Mouse (Mus musculus) CD8-positive naive resting alpha-beta T cell, adult 2 months (primary cell): ENCODE data around the gene Epb41.

Experiments
- DNase-seq, 2 experiments: peaks; one replicate each; pipeline ENCODE4 v3.0.0; 2022; ENCODE audit warnings: low read depth in 2 of 2, low spot score in 2 of 2

The Epb41 gene

DNA sequence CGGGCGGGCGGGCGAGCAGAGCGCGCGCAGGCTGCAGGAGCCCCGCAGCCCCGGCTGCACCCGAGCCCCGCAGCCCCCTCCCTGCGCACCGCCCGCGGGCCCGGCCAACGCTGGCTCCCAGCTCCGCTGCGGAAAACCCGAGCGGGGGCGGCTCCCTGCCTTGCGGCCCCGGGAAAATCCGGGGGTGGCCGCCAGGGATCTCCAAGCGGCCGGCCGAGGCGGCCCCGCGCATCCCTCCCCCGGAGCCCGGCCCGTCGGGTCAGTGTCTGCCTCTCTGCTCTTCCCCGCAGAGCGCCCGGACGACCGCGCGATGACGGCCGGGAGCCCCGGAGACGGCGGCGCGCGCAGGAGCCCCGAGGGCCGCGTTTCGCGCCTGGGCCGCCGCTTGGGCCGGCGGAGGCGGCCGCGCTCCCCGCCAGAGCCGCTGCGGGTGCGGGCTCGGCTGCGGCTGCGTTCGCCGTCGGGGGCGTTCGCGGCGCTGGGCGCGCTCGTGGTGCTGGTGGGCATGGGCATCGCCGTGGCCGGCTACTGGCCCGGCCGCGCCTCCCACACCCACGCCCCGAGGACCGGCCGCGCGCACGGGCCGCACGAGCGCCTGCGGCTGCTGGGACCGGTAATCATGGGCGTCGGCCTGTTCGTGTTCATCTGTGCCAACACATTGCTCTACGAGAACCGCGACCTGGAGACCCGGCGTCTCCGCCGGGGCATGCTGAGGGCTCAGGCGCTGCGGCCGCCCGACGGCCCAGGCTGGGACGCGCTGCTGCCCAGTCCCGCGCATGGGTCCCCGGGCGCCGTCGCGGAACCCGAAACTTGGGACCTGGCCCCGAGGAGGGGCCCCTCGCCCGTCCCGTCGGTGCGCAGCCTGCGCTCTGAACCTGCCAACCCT, 153.4 kb downstream of the Epb41 start, which contains the start of gene Tmem200b:
Gene Tmem200b, plus strand, starts transcription at position 311 of the 886 bp plus-strand sequence.
- DNase-seq: no peak

- DNase-seq: no peak
These were observed 154.3 kb downstream of the Epb41 start for GRCm38 (mm10) chr4:131920595-131921351.

GRCm38 (mm10) chr4:131920141-131920594, 155.0 kb downstream of the Epb41 start:
- no peak for DNase-seq

DNA sequence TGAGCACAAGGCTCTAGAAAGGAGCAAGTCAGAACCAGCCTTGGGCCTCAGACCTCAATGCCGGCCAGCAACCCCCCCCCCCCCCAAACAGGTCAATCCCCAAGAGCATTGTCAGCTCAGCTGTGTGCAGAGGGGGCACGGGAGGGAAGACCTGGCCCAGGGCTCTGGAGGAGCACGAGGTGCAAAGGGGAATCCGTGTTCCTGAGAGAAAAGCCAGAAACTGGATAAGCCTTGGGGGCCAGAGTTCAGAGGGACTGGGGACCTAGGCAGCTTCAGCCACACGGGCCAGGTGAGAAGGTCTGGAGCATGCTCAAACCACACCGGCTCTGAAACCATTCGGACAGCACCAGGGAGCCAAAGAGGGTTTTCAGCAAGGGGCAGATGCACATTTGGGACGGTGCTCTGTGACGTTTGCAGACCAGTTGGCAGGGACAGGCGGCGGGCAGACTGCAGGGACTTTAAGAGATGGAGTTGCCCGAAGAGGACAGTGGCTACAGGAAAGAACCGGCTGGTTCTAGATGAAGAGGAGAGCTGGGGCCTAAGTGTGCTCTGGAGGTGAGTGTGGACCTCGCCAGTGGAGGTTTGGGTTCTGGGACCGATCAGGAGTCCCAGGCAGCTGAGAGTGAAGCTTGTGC, 155.5 kb downstream of the Epb41 start:
- DNase-seq: no peak

- no peak for DNase-seq
These were observed 156.2 kb downstream of the Epb41 start for GRCm38 (mm10) chr4:131918711-131919500.

GRCm38 (mm10) chr4:131918026-131918533, 157.0 kb downstream of the Epb41 start:
- DNase-seq: no peak

GRCm38 (mm10) chr4:131917010-131917555, 158.0 kb downstream of the Epb41 start:
- no peak for DNase-seq

DNA sequence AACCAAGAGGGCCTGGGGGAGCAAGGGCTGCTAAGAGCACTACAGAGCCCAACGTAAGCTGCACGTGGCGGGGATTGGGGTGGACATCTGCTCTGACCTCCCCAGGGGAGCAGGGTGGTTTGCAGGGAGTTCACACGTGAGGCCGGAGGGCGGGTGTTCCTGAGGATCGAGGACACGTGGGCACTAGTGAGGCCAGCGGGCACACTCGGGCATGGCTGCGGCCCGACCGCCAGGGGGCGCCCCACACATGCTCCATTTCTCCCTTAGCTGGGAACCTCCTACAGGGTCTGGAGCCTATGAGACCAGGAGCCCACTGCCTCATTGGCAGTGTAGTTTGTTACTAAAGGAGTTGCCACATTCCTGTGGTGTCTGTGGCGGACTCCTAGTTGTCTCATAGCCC, 158.7 kb downstream of the Epb41 start:
- peak; percentile 68 to 69 for DNase-seq

GRCm38 (mm10) chr4:131915821-131916328, 159.2 kb downstream of the Epb41 start:
- no peak for DNase-seq

- no peak for DNase-seq
These were observed 160.1 kb downstream of the Epb41 start for GRCm38 (mm10) chr4:131914891-131915469.

DNA sequence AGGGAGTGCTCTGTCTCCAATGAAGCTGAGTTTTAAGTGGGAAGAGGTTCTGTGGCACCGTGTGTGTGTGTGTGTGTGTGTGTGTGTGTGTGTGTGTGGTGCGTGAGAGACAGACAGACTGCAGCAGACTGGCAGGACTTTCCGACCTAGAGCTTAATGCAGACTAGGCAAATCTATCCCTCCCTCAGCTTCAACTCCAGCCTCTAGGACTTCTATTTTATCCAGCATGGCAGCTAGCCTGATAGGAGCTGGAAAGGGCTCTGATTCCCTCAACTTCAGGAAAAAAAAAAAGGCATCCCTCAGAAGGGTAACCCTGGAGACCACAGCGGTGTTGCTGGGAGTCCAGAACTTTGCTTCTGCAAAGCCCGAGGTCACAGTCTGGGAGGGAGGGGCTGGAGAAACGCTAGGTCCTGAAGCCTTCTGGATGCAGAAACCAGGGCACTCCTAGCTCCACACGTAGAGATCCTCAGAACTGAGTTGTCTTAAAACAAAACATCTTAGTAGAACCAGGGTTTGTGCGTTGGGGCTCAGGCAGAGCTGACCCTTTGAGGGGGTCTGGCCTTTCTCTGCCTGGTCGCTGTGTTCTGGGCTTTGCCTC, 161.0 kb downstream of the Epb41 start:
- no peak for DNase-seq

- no peak for DNase-seq
These were observed 161.6 kb downstream of the Epb41 start for GRCm38 (mm10) chr4:131913526-131913925.

DNA sequence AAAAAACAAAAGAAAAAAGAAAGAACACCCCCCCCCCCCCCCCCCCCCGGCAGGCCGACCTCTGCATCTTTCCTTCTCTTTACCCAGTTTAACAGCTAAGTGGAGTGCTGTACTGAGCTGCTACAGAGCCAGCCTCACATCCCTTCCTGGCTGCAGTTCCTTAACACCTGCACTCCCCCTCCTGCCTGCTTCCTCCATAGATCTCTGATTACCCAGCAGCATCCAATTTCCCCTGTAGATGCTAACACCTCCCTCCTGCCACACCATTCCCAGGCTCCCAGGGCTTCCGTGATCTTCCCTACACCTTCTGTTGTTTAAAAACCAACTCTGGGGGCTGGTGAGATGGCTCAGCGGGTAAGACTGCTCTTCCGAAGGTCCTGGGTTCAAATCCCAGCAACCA, 163.6 kb downstream of the Epb41 start:
- no peak for DNase-seq

DNA sequence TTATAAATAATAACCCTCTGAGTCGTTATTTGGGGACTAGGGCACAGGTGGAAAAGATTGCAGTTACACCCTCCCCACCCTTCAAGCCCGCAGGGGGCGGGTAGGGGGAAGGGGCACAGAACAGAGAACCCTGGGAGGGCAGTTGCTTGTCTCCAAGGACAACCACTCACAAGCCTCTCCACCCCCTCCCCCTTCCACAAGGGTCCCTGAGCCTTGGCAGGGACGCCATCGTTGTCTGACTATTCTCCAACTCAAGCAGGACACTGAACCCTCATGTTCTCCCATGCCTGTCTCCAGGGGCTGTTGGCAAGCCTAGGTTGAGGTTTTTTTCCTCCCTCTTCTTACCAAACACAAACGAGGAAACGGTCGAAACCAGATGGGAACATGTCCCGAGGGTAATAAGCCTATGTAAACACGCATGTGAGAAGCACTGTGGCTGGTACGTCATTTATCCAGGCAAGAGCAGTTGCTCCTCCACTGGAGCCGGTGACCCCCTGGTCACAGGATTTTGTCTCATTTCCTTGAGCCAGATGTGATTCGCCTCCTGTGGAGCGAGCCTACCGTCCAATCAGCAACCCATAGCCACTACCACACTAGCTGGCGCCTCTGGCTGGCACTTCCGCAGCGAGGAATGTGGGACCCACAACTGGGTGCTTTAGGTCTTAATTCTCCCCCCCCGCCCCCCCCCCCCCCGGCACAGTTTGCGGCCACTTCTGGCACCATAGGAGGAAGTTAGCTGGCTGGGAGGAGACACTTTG, 164.7 kb downstream of the Epb41 start:
- no peak for DNase-seq

GRCm38 (mm10) chr4:131907912-131908311, 167.2 kb downstream of the Epb41 start:
- no peak for DNase-seq

GRCm38 (mm10) chr4:131906423-131906822, 168.7 kb downstream of the Epb41 start:
- DNase-seq: no peak

DNA sequence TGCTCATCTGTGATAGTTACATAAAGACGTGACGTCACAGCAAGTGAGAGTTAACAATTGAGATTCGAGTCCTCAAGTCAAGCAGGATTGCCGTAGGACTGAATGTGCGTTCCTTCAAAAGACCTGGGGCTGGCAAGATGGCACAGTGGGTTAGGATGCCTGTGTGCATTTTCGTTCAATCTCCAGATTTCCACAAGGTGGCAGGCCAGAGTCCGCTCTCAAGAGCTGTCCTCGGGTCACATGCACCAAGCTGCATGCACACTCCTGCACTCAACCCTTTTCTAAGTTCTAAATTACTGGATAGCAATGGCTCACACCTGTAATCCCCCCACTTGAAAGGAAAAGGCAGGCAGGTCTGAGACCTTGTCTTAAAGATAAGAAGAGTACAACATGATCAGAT, 170.6 kb downstream of the Epb41 start:
- no peak for DNase-seq

DNA sequence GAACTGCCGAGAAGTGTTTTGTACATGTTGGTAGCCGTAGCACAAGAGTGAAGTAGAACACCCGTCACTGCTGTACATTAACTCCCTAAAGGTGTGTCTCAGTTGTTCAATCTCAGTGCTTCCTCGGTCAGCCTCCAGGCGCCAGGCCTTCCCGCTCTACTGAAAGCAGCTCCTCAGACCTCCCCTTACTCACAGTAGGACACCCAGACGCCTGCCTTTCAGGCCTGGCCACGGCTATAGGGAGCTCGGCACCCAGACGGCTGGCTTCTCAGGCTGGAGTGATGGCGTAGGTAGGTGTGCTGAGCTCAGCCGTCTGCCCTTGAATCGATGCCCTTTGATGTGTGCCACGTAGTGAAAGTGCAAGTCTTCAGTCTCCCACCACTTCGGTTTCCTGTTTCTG, 174.0 kb downstream of the Epb41 start:
- DNase-seq: no peak

GRCm38 (mm10) chr4:131899180-131899554, 176.0 kb downstream of the Epb41 start:
- DNase-seq: no peak
